10 mouse cellular contexts compared by ENCODE assay signal in the genomic region with DNA sequence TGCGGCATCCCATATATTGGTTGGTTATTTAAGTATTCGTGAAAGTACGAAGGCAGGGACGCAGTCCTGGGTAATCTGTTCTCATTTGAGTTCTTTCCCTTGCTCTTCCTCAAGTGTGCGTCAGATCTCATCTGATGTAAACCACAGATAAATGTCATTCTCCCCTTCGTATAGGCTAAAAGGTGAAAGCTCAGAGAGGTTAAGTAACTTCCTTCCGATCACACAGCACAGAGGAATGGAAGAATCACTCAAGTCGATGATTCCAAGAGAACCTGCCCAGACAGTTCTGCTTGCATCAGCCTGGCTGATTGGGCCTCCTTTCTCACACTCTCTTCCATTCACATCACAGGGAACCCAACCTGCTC.
"Had no signal": no experiment of that assay in that cellular context is flagged by ENCODE, and none has a peak within 500 bp of the region (broad histone marks: within the 10 kb centered on the region; RNA-seq: fewer than 3 reads in every experiment).

No protein-coding gene starts in this region.

- DNase-seq: kidney, postnatal 14 days; lung, adult 2 months; lung, postnatal 36 days; thymus, postnatal 4 days had no signal

- H3K27me3 ChIP-seq: kidney, embryonic 15.5 days; limb, embryonic 13.5 days; liver, embryonic 15.5 days had no signal

- H3K27ac ChIP-seq: kidney, embryonic 15.5 days; limb, embryonic 13.5 days; liver, embryonic 15.5 days; stomach, postnatal 0 days had no signal

- H3K9ac ChIP-seq: kidney, embryonic 15.5 days; limb, embryonic 13.5 days; liver, embryonic 15.5 days had no signal

- H3K4me2 ChIP-seq: kidney, embryonic 15.5 days; limb, embryonic 13.5 days; liver, embryonic 15.5 days had no signal

- H3K36me3 ChIP-seq: kidney, embryonic 15.5 days; limb, embryonic 13.5 days; liver, embryonic 15.5 days; midbrain, embryonic 10.5 days had no signal

- H3K4me3 ChIP-seq: kidney, embryonic 15.5 days; limb, embryonic 13.5 days; liver, embryonic 15.5 days; myocyte had no signal

- H3K9me3 ChIP-seq: kidney, embryonic 15.5 days; limb, embryonic 13.5 days; liver, embryonic 15.5 days; midbrain, embryonic 10.5 days had no signal
